Mouse (Mus musculus) 416B (cell line): ENCODE results near the gene Cxcl1.
A peak's percentile ranks its signal among the peaks of the same experiment; 100 is the strongest.

ENCODE experiments used
- DNase-seq: peaks from one replicate; pipeline ENCODE4 v3.0.0; 2011; ENCODE audit warnings: low read depth

Cxcl1 gene

DNA sequence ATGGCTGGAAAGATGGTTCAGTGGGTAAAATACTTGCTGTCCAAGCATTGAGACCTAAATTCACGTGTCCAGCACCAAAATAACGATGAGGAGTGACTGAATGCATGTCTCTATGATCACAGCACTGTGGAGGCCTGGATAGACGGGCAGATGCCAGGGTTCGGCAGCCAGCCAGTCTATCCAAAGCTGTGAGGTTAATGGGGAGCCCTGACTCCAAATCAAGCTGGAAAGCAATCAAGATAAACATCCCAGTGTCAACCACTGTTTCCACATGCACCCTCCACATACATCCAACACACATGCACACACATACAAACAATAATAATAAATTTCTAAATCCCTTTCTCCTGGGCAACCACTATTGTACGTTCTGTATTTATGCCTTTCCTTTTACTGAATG is 2.4 kb upstream of the Cxcl1 start:
- no peak for DNase-seq

DNA sequence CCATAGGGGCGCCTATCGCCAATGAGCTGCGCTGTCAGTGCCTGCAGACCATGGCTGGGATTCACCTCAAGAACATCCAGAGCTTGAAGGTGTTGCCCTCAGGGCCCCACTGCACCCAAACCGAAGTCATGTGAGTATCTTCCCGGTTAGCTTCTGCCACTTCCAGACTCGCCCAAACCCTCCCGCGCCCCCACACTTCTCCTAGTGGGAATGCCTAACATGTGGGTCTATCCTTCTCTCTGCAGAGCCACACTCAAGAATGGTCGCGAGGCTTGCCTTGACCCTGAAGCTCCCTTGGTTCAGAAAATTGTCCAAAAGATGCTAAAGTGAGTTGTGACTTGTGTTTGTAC is 398 bp downstream of the Cxcl1 start:
- DNase-seq, result no peak

DNA sequence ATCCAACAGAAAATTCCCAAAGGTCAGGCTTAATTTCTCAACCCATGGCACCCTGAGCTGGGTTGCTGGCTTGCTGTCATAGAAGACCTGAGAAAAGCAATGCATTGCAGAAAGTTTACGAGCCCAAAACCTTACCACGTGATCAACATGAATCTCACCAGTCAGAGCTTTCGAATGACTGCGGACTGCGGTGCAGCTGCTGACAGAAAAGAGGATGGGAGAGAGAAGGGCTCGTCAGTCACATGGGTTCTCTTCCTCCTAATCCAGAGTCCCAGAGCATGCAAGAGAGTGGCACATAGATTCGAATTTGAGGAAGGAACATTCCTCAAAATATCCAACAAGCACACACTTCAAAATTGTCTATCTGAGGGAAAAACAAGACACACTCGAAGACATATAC is 3.2 kb downstream of the Cxcl1 start:
- DNase-seq, result no peak

DNA sequence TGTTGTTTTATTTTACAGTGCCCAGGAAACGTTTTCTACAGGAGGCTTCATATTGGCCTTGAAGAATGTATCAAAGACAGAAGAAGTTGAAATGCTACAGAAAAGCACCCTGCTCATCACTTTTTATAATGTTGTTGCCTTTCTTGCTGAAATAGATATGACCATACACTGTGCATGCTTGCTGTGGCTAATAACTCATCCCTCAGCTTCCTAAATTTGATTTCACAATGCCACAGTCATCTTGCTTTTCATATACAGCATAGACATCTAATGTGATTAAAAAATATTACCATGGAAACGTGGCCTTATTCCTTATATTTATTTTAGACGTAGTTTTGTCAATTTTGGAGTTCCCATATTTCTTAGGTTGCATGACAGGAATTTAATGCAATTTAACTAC is 6.4 kb downstream of the Cxcl1 start:
- DNase-seq, result peak; percentile 78

DNA sequence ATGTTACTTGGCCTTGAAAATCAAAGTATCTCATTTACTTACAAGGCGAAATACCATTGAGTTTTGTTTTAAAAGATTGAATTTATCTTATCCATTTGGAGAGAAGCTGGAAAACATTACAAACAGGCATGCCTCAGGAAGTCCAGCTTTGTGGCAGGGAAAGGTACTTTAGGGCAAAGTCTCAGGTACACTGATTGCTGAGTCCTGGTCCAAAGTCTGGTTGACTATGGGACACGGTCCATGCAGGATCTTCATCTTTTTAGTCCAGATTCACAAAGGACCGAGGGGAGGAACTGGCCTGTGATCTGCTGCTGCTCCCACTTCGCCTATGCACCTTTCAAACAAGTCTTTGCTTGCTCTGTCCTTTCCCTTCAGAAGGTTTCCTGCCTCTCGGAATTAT is 8.3 kb downstream of the Cxcl1 start:
- no peak for DNase-seq

DNA sequence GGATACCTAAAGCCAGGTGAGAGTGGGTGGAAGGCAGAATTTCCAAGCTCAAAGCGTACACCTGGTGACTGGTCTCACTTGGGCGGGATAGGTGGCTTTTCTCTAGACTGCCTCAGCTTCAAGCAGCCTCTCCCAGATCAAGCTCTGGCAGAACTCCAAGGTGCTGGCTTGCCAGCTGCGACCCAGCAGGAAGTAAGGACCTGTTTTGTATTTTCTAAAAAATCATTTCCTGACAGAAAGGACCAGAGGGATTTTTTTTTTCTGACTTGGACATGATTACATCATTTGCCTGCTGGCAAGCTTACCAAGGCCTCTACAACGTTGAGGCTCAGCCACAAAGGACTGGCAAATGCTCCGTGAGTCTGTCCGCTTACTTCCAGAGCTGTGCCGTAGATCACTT is 9.1 kb downstream of the Cxcl1 start:
- DNase-seq, result peak; percentile 87

DNA sequence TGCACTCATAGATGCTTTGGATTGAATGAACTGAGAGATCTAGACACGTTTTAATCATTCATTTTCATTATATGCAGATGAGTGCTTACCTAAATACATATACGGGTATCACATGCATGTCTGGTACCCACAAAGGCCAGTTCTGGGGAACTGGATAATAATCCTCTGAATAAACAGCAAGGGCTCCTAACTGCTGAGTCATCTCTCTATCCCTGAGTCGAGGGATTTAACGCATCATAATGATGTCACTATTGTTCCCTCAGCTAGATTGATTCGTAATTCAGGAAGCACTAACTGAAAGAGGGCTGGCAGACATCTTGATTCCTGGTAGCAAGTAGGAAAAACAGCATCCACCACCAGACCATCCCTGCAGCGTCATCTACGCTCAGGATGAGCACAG is 9.6 kb downstream of the Cxcl1 start:
- DNase-seq, result peak; percentile 76

DNA sequence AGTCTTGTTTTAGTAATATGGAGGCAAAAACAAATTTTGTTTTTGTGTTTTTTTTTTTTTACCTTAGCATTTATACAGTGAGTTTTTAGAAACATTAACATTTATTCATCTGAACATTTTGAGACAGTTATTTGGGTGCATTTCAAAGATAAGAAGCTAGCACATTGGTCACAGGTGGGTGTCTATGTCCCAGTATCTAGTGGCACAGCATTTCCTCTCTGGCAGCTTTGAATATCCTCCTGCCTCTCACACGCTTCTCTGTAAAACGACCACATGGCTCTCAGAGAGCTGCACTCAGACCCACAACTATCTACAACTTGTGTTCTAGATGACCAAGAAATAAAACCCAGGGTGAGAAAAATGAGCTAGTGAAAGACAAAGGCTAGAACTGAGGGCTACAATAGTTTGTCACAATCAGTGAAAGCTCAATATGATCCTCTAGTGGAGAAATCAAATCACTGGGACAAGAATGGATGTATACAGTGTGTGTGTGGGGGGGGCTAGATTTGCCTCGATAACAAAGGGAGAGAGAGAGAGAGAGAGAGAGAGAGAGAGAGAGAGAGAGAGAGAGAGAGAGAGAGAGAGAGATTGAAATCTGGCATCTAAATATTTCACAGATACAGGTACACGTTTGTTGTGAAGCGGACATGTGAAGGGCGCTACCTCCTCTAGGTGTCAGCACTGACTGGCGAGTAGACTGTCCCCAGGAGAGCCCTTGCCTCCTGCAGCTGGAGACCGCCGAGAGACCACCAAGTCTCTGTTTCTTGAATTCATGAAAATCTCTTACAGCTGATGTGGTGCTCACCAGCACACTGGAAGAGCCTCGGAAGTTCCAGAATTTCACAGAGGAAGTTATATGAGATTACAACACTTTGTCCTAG is 11.6 kb downstream of the Cxcl1 start:
- peak; percentile 62 for DNase-seq

DNA sequence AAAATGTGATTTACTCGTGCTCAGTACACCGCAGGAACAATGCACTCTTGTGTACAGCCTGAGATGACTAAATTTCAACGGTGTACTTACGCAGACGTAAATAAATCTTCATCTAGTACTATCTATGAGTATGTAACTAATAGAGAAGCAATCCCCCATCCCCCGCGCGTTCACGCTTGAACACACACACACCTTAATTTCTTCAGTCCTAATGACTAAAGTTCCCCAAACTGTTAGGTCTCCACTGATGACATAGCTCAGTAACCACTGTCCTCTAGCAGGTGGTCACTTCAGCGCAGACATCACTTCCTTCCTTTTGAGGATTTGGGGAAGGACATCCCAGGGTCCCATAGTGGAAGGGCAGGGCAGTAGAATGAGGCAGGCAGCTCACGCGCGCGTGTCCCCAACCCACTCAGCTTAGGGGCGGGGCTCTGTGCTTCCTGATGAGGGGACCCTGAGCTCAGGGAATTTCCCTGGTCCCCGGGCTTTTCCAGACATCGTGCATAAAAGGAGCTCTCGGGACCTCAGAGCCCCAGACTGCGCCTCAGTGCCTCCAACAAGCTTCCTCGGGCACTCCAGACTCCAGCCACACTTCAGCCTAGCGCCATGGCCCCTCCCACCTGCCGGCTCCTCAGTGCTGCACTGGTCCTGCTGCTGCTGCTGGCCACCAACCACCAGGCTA is 12.4 kb downstream of the Cxcl1 start, which contains the start of gene Cxcl2:
Gene Cxcl2 (plus strand): TSS at position 533 of the 682 bp plus-strand sequence.
- DNase-seq, result peak; percentile 59

DNA sequence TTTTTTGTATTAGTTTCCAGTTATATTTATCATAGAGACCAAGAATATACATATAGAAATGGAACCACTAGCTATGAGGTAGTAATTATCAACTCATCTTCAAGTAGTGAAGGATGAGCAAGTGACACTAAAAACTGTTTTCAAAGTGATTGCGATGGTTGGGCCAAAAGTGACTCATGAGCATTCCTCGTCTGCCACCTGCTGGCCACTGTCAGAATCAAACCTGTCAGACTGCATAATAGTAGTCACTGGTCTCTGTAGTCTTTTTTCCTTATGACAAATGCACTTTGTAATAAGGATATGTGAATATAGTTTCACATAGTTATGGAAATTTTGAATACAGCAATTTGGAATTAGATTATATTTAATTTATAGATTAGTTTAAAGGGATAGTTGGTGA is 17.9 kb downstream of the Cxcl1 start:
- DNase-seq, result peak; percentile 86

DNA sequence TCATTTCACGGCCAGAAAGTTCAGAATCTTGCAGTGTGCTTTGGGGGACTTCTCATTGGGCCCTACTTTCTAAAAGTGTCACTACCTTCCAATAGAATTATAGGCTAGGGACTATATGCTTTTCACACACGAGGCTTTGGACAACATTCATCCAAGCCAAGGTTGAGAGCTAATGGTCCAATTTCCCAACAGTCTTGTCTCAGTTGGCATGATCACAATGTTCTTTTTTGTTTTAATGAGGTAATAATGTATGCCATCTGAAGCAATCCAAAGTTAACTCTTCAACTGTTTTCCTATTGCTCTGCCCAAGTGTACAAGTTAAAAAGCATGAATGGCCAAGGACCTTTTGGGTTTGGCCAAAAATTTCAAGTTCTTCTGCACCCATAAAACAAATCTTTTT is 28.5 kb downstream of the Cxcl1 start:
- no peak for DNase-seq

DNA sequence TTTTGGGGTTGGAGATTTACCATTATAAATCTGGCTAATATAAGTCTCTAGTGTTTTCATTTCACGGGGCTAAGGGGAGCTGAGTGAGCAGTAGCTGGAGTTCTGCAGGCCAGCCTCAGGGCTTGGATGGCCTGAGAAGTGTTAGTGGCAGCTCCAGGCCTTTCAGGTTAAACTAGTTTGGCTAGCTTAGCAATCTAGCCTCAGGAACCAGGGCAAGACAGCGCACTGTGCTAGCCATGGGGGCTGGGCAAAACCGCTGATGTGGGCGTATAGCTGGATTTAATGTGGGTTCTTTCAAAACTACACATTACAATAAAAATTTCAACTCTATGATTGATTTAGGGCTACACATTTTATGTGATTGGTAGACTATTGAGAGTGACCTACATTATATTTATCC is 31.9 kb downstream of the Cxcl1 start:
- DNase-seq, result no peak

DNA sequence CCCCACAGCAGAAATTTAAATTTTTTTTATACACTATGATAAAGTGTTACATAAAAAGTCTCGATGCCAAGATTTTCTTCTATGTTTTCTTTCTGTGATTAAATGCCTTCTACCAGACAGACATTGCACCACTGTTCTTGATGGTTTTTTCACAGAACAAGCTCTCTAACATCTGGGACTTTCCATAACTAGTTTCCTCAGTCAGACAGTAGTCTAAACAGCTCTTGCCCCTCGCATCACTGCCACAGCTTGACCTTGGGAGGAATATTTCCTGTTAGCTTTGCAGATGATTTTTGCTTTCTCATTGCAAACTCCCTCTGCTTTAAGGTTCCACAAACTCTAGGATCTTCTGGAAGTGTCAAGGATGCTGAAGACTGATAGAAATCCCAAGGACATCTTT is 39.5 kb downstream of the Cxcl1 start:
- peak; percentile 71 for DNase-seq

DNA sequence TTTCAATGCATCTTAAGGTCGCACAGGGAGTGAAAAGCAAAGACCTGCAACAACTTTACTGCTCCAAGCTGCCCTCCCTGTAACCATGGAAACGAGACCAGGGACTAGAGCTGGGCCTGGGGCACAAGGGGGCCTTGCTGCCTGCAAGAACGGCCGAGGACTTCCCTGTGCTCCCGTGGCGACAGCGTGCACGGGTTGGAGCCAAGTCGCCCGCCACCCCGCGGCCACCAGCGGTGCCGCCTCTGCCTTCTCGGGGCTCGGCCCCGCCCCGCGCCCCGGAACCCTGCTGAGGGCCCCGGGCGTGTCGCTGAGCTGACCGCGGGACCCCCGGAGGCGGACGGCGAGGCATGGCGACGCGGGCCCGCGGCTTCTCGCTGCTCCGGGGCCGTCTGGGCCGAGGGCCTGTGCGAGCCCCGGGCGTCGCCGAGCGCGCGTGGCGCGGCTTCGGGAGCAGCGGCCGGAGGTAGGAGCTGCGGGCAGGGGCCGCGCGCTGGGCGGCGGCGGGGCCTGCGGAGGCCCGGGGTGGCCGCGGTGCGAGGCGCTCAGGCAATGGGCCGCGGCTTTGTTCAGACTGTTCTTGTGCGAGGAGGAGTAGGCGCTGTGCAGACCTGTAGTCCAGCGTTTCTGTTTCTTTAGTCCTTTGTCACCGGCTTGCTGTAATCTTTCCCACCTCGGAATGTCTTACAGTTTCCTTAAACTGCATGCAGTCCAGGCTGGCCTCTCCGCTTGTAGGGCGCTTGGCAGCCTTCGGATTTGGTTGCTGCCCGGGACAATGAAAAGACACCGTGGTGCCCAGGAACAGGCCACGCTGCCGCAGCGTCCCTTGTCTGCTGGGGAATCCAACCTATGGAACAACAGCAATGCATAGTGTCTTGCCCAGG is 40.2 kb downstream of the Cxcl1 start, which contains the start of gene Mthfd2l:
Gene Mthfd2l (plus strand): TSS at position 147 of the 881 bp plus-strand sequence.
- DNase-seq, result peak; percentile 86

DNA sequence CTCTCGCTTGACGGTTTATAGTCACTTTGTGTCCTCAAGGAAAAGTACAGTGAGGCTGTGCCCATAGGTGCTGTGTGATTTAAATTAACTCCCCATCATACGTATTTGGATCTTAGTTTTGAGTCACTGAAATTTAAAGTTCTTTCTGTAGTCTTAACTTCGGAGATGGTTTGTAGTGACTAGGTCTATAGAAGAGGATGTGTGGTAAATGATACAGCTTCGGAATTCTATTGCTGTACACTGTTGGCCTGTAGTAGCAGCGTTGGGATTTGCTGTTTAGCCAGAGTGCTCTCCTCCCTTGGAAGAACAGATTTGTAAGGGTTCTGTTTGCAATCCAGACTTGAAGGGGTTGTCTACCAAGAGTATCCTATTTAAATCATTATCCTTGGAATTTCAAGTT is 40.9 kb downstream of the Cxcl1 start:
- no peak for DNase-seq

DNA sequence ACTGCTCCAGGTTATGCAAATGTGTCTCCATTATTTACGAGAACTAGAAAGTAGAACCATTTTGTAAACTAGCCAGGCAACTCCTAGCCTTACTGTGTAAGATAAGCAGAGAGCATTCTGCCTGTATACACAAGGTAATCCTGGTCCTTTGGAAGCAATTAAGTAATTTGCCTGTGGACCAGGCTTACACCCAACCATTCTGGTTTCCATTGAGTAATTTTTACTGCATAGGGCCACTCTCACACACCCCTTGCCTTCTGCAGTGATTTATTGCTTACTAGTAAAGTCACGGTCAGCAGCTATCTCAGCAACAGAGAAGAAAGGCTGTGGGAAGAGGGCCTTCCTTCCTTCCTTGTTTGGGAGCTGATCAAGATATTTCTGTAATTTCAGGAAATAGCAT is 45.7 kb downstream of the Cxcl1 start:
- no peak for DNase-seq
